Mouse (Mus musculus) lung, embryonic 16.5 days (tissue): ENCODE results near the gene Cops6. TPM values are rescaled to one million over a fixed set of nuclear protein-coding genes. Genes with fewer than 3 reads are reported as not detected.

ENCODE experiments used
- ATAC-seq: fragments of 200-750 bp; cut with Nextera tagmentation; 2 replicates; pipeline ENCODE4 v1.8.0; 2017; ENCODE audit warnings: low read depth, mild to moderate bottlenecking, moderate library complexity
- H3K27ac ChIP-seq: fragments of 300-500 bp; sonication (generic); 2 replicates; pipeline ENCODE4 v1.5.1; 2014; ENCODE audit warnings: mild to moderate bottlenecking, control low read depth, low read length
- H3K27me3 ChIP-seq: fragments of 300-500 bp; sonication (generic); 2 replicates; pipeline ENCODE4 v1.6.1; 2014; ENCODE audit warnings: low read depth, low read length, mixed read lengths; ENCODE audit not compliant: control insufficient read depth, insufficient read depth
- H3K36me3 ChIP-seq: fragments of 300-500 bp; sonication (generic); 2 replicates; pipeline ENCODE4 v1.6.1; 2014; ENCODE audit warnings: low read length; ENCODE audit not compliant: control insufficient read depth, insufficient read depth
- H3K4me1 ChIP-seq: fragments of 300-500 bp; sonication (generic); replicated peaks from 2 replicates; pipeline ENCODE4 v1.6.1; 2014; ENCODE audit warnings: low read length, mixed read lengths; ENCODE audit not compliant: control insufficient read depth, insufficient read depth
- H3K4me2 ChIP-seq: fragments of 300-500 bp; sonication (generic); 2 replicates; pipeline ENCODE4 v1.6.1; 2014; ENCODE audit warnings: low read depth, low read length, control low read depth
- H3K4me3 ChIP-seq: fragments of 300-500 bp; sonication (generic); 2 replicates; pipeline ENCODE4 v1.5.1; 2014; ENCODE audit warnings: mild to moderate bottlenecking, low read length, control low read depth
- H3K9ac ChIP-seq: fragments of 300-500 bp; sonication (generic); 2 replicates; pipeline ENCODE4 v1.6.1; 2014; ENCODE audit warnings: low read length, control low read depth
- H3K9me3 ChIP-seq: fragments of 300-500 bp; sonication (generic); 2 replicates; pipeline ENCODE4 v1.6.1; 2016; ENCODE audit warnings: low read length; ENCODE audit not compliant: control insufficient read depth
- WGBS: fragments of 180-500 bp; shearing (Covaris S2); extraction: QIAGEN DNeasy Blood & Tissue Kit; methylation state at CpG from one replicate; pipeline ENCODE4 v1.1.7; 2014; 5-methylcytosine and 5-hydroxymethylcytosine counted together
- polyA plus RNA-seq: library from polyadenylated mRNA; unstranded; fragments of >200 nt; fragmentation: Nextera tagmentation; extraction: Ambion mirVana; gene quantifications from 2 replicates; pipeline ENCODE4 v1.2.1, GENCODE M21; 2015

The Cops6 gene
- polyA plus RNA-seq, 1 experiment from 2014 or later, result 292 TPM

- Histone ChIP-seq H3K36me3 (peaks cover 9% of the 10 kb centered on the region), H3K9ac (peak overlapping the region; percentile 97), H3K27ac (no peak overlapping the region), H3K9me3 (no peaks in the 10 kb centered on the region), H3K27me3 (no peaks in the 10 kb centered on the region), H3K4me3 (peak overlapping the region; percentile 91), H3K4me1 (peaks cover 7% of the 10 kb centered on the region), H3K4me2 (peak overlapping the region; percentile 74)
- no peak for ATAC-seq
- WGBS, result 54% methylated on average over 3 of the region's 3 CpGs
These were observed 6.5 kb upstream of the Cops6 start for GRCm38 (mm10) chr5:138154390-138154789.

- peak; percentile 97 for ATAC-seq
- Histone ChIP-seq H3K9me3 (no peaks in the 10 kb centered on the region), H3K27ac (peak within 1 kb of the TSS; percentile 93), H3K9ac (peak within 1 kb of the TSS; percentile 97), H3K4me1 (peaks cover 10% of the 10 kb centered on the region), H3K36me3 (peaks cover 6% of the 10 kb centered on the region), H3K4me2 (peak within 1 kb of the TSS; percentile 74), H3K4me3 (peak within 1 kb of the TSS; percentile 91), H3K27me3 (no peaks in the 10 kb centered on the region)
- under 1% methylated on average over 31 of the region's 31 CpGs for WGBS
These were observed 5.4 kb upstream of the Cops6 start, which contains the start of gene Zfp113 for GRCm38 (mm10) chr5:138155443-138155976. Gene Zfp113, minus strand, starts transcription at chr5:138155744.

GRCm38 (mm10) chr5:138160224-138160762, 578 bp upstream of the Cops6 start:
- peaks cover 24% of the 10 kb centered on the region for H3K36me3 ChIP-seq
- peaks cover 8% of the 10 kb centered on the region; the same call in 1 of the 2 replicates for H3K4me1 ChIP-seq
- H3K4me2 ChIP-seq, result peak overlapping the region; percentile 64
- peak overlapping the region; percentile 12 for H3K27ac ChIP-seq
- H3K9me3 ChIP-seq, result no peaks in the 10 kb centered on the region
- WGBS, result 66% methylated on average over 7 of the region's 7 CpGs
- ATAC-seq, result no peak
- H3K27me3 ChIP-seq, result no peaks in the 10 kb centered on the region
- H3K4me3 ChIP-seq, result peak overlapping the region; percentile 91
- H3K9ac ChIP-seq, result peak overlapping the region; percentile 86

- no peak for ATAC-seq
- Histone ChIP-seq H3K4me1 (peaks cover 8% of the 10 kb centered on the region; the same call in 1 of the 2 replicates), H3K9ac (no peak overlapping the region), H3K27me3 (no peaks in the 10 kb centered on the region), H3K27ac (no peak overlapping the region), H3K4me3 (no peak overlapping the region), H3K36me3 (peaks cover 49% of the 10 kb centered on the region), H3K9me3 (no peaks in the 10 kb centered on the region), H3K4me2 (no peak overlapping the region)
- 62% methylated on average over 6 of the region's 6 CpGs for WGBS
These were observed 2.2 kb downstream of the Cops6 start for GRCm38 (mm10) chr5:138163046-138163445.

GRCm38 (mm10) chr5:138163610-138164009, 2.7 kb downstream of the Cops6 start:
- no peaks in the 10 kb centered on the region for H3K9me3 ChIP-seq
- H3K4me1 ChIP-seq, result peaks cover 8% of the 10 kb centered on the region; the same call in 1 of the 2 replicates
- no peak overlapping the region for H3K4me2 ChIP-seq
- H3K9ac ChIP-seq, result no peak overlapping the region
- H3K36me3 ChIP-seq, result peaks cover 52% of the 10 kb centered on the region
- no peaks in the 10 kb centered on the region for H3K27me3 ChIP-seq
- no peak overlapping the region for H3K4me3 ChIP-seq
- no peak for ATAC-seq
- WGBS, result 65% methylated on average over 10 of the region's 10 CpGs
- H3K27ac ChIP-seq, result no peak overlapping the region

GRCm38 (mm10) chr5:138165594-138165993, 4.7 kb downstream of the Cops6 start:
- H3K4me2 ChIP-seq, result no peak overlapping the region
- H3K27me3 ChIP-seq, result no peaks in the 10 kb centered on the region
- WGBS, result 68% methylated on average over 8 of the region's 8 CpGs
- no peak overlapping the region for H3K9ac ChIP-seq
- no peaks in the 10 kb centered on the region for H3K9me3 ChIP-seq
- no peak for ATAC-seq
- peaks cover 57% of the 10 kb centered on the region for H3K36me3 ChIP-seq
- H3K27ac ChIP-seq, result no peak overlapping the region
- peaks cover 12% of the 10 kb centered on the region for H3K4me1 ChIP-seq
- H3K4me3 ChIP-seq, result no peak overlapping the region

GRCm38 (mm10) chr5:138170936-138171561, 10.2 kb downstream of the Cops6 start:
- Histone ChIP-seq H3K4me2 (peak overlapping the region; percentile 86), H3K27ac (peak overlapping the region; percentile 98), H3K9ac (peak overlapping the region; percentile 85), H3K4me1 (peaks cover 17% of the 10 kb centered on the region), H3K4me3 (peak overlapping the region; percentile 86), H3K27me3 (no peaks in the 10 kb centered on the region), H3K36me3 (peaks cover 37% of the 10 kb centered on the region), H3K9me3 (no peaks in the 10 kb centered on the region)
- peak; percentile 86 for ATAC-seq
- WGBS, result under 1% methylated on average over 47 of the region's 47 CpGs

GRCm38 (mm10) chr5:138171695-138172491, 11.0 kb downstream of the Cops6 start, which contains the start of the genes Ap4m1 and Mcm7:
Gene Ap4m1, plus strand, starts transcription at chr5:138172002.
Gene Mcm7, minus strand, starts transcription at chr5:138172422.
- peak within 1 kb of the TSS; percentile 98 for H3K27ac ChIP-seq
- H3K36me3 ChIP-seq, result peaks cover 36% of the 10 kb centered on the region
- H3K27me3 ChIP-seq, result no peaks in the 10 kb centered on the region
- peaks cover 17% of the 10 kb centered on the region for H3K4me1 ChIP-seq
- peak within 1 kb of the TSS; percentile 86 for H3K4me2 ChIP-seq
- ATAC-seq, result peak; percentile 94
- no peaks in the 10 kb centered on the region for H3K9me3 ChIP-seq
- H3K4me3 ChIP-seq, result peak within 1 kb of the TSS; percentile 86
- peak within 1 kb of the TSS; percentile 85 for H3K9ac ChIP-seq
- under 1% methylated on average over 54 of the region's 54 CpGs for WGBS

GRCm38 (mm10) chr5:138173217-138173616, 12.3 kb downstream of the Cops6 start:
- Histone ChIP-seq H3K36me3 (peaks cover 32% of the 10 kb centered on the region), H3K9me3 (no peaks in the 10 kb centered on the region), H3K4me1 (peaks cover 17% of the 10 kb centered on the region), H3K27ac (0 out of 2 replicates have a peak overlapping the region, but pooled peaks have one; percentile 98), H3K4me2 (peak overlapping the region; percentile 63), H3K27me3 (no peaks in the 10 kb centered on the region), H3K9ac (no peak overlapping the region), H3K4me3 (no peak overlapping the region; the same call in 1 of the 2 replicates)
- WGBS, result 66% methylated on average over 3 of the region's 3 CpGs
- ATAC-seq, result no peak
